Mouse (Mus musculus): ENCODE measurements around the gene Olfr435. TPM values are rescaled to one million over a fixed set of nuclear protein-coding genes. Genes with fewer than 3 reads are reported as not detected.
A peak's percentile ranks its signal among the peaks of the same experiment; 100 is the strongest.
"Not testable (repeated sequence)": the region's sequence is repeated elsewhere in the genome, so short reads cannot be mapped to it uniquely, and the experiment has no call there.

The Olfr435 gene
- polyA plus RNA-seq, 1 experiment: not detected

DNA sequence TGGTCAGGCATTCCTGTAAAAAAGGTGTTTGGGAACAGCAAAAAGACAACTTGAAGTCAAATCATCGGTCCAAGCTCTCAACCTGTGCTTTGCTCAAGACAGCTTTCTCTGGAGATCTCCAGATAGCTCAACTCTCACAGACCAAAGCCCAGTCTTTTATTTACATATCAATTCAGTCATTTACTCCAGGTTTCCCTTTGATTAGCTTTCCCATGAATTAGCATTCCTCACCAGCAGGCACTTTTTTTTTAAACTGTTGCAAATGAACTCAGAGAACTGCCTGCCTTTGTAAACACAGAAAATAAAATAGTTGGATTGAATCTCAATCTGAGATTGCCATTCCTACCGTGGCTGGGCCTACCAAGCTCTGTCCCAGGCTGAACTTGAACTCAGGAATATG is 8.4 kb downstream of the Olfr435 start:
- DNase-seq: no peak
- Histone ChIP-seq H3K4me1 (ENCODE audit: control insufficient read depth, insufficient read depth, low read length) (no peaks in the 10 kb centered on the region), H3K4me3 (replicated peaks; ENCODE audit: extremely low read depth, low read depth, low read length) (no peak overlapping the region)
- WGBS: 45% methylated on average over 2 of the region's 2 CpGs
- no peak for TF ChIP-seq CTCF (IDR thresholded peaks at IDR 0.05; ENCODE audit: insufficient read depth, low read length)
- TF ChIP-seq POLR2A (IDR thresholded peaks at IDR 0.05; ENCODE audit: borderline replicate concordance, extremely low read depth, low read depth, low read length): no peak

DNA sequence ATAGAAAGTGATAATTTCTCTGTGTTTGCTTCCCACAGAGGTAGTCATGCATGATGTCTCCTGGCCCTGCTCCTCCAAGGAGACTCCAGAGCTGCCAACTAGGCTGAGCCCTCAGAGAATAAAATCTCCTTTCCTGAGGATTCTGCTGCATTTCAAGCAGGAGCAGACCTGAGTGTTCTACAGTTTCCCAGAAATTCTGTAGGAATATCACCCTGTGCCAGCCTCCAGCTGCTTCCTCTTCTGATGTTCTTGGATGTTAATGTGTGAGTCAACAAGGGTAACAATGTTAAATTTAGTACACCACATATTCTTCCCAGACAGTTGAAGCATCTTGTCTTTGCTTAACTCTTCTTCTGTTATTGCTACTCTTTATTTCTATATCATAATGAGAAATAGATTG is 15.9 kb downstream of the Olfr435 start, which contains the start of gene Olfr434:
Gene Olfr434 (plus strand): TSS at position 149 of the 400 bp plus-strand sequence.
- not testable (repeated sequence) for DNase-seq; H3K4me3 ChIP-seq (replicated peaks; ENCODE audit: extremely low read depth, low read depth, low read length); H3K4me1 ChIP-seq (ENCODE audit: control insufficient read depth, insufficient read depth, low read length)

GRCm38 (mm10) chr6:43231255-43231654 is 34.3 kb downstream of the Olfr435 start, which contains the start of gene Olfr47:
Gene Olfr47 (plus strand): TSS chr6:43231529.
- DNase-seq; H3K4me3 ChIP-seq (replicated peaks; ENCODE audit: extremely low read depth, low read depth, low read length); H3K4me1 ChIP-seq (ENCODE audit: control insufficient read depth, insufficient read depth, low read length): not testable (repeated sequence)
- WGBS: 72% methylated on average over 1 of the region's 1 CpGs

DNA sequence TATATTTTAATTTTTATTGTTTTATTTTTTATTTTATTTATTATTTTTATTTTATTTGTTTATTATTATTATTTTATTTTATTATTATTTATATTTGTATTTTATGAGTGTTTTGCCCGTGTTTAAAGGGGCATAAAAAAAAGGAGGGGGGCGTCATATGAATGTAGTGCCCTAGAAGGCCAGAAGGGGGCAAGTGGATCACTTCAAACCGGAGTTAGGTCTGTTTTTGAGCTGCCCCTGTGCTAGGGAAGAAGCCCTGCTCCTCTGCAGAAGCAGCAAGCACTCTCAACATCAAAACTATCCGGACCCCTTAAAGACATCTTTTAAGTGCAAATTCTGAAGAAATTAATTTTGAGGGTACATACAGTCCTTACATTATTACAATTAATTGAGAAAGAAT is 45.1 kb downstream of the Olfr435 start:
- no peak overlapping the region for H3K4me3 ChIP-seq (replicated peaks; ENCODE audit: extremely low read depth, low read depth, low read length)
- 9% methylated on average over 4 of the region's 4 CpGs for WGBS
- no peaks in the 10 kb centered on the region for H3K4me1 ChIP-seq (ENCODE audit: control insufficient read depth, insufficient read depth, low read length)
- DNase-seq: no peak
- TF ChIP-seq POLR2A (IDR thresholded peaks at IDR 0.05; ENCODE audit: borderline replicate concordance, extremely low read depth, low read depth, low read length): no peak
- peak; percentile 37; the same call in 1 of the 2 replicates for TF ChIP-seq CTCF (IDR thresholded peaks at IDR 0.05; ENCODE audit: insufficient read depth, low read length)

GRCm38 (mm10) chr6:43247396-43247795 is 50.5 kb downstream of the Olfr435 start:
- 56% methylated on average over 3 of the region's 3 CpGs for WGBS
- no peak overlapping the region for H3K4me3 ChIP-seq (replicated peaks; ENCODE audit: extremely low read depth, low read depth, low read length)
- no peak for DNase-seq
- TF ChIP-seq POLR2A (IDR thresholded peaks at IDR 0.05; ENCODE audit: borderline replicate concordance, extremely low read depth, low read depth, low read length) (no peak), CTCF (IDR thresholded peaks at IDR 0.05; ENCODE audit: insufficient read depth, low read length) (no peak)
- H3K4me1 ChIP-seq (ENCODE audit: control insufficient read depth, insufficient read depth, low read length): no peaks in the 10 kb centered on the region

DNA sequence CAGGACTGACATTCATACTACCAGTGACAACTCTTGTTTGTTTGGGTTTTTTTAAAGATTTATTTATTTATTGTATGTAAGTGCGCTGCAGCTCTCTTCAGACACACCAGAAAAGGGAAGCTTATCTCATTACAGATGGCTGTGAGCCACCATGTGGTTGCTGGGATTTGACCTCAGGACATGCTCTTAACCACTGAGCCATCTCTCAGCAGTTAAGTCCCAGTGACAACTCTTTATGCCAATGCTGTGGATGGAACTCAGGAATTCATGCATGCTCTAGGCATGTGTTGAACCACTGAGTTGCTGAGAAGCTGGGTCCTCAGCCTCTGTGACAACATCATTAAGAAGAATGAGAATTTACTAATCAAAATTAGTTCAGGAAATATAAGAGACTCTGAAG is 56.0 kb downstream of the Olfr435 start:
- 60% methylated on average over 1 of the region's 1 CpGs for WGBS
- H3K4me3 ChIP-seq (replicated peaks; ENCODE audit: extremely low read depth, low read depth, low read length): no peak overlapping the region
- DNase-seq: no peak
- H3K4me1 ChIP-seq (ENCODE audit: control insufficient read depth, insufficient read depth, low read length): no peaks in the 10 kb centered on the region
- TF ChIP-seq CTCF (IDR thresholded peaks at IDR 0.05; ENCODE audit: insufficient read depth, low read length) (no peak), POLR2A (IDR thresholded peaks at IDR 0.05; ENCODE audit: borderline replicate concordance, extremely low read depth, low read depth, low read length) (no peak)

Other genes with a start within 250 kb of the Olfr435 start
- not detected in 2 replicates for gene Olfr444, start 248.1 kb upstream of the Olfr435 start, polyA plus RNA-seq (2012; rRNA removed)
- gene Olfr441, start 90.8 kb upstream of the Olfr435 start, polyA plus RNA-seq (2012; rRNA removed): not detected in 2 replicates
- not detected in 2 replicates for gene Olfr237-ps1, start 50.6 kb upstream of the Olfr435 start, polyA plus RNA-seq (2012; rRNA removed)
- gene Olfr437, start 33.9 kb upstream of the Olfr435 start, polyA plus RNA-seq (2012; rRNA removed): not detected in 2 replicates
- not detected in 2 replicates for gene Olfr13, start 25.0 kb upstream of the Olfr435 start, polyA plus RNA-seq (2012; rRNA removed)
- not detected in 2 replicates for gene Olfr434, start 15.9 kb downstream of the Olfr435 start, polyA plus RNA-seq (2012; rRNA removed)
- gene Olfr47, start 34.4 kb downstream of the Olfr435 start, polyA plus RNA-seq (2012; rRNA removed): not detected in 2 replicates
- gene Arhgef5, start 68.4 kb downstream of the Olfr435 start, polyA plus RNA-seq (2012; rRNA removed): 22.8 and 33.5 TPM in 2 replicates
- 0.11 and 0.13 TPM in 2 replicates for gene Nobox, start 112.4 kb downstream of the Olfr435 start, polyA plus RNA-seq (2012; rRNA removed)

All from lung, adult 2 months (tissue).